Mouse (Mus musculus): Measurements from ENCODE around the gene Saxo2.

GRCm38 (mm10) chr7:82590931-82591330 is 57.4 kb downstream of the Saxo2 start:
- TF ChIP-seq POLR2A (IDR thresholded peaks at IDR 0.05; ENCODE audit: control insufficient read depth, low read depth, low read length) (no peak), CTCF (IDR thresholded peaks at IDR 0.05; ENCODE audit: control insufficient read depth, insufficient read depth, insufficient replicate concordance, low read depth, low read length) (no peak)

All from testis, adult 2 months (tissue).